Mouse (Mus musculus) megakaryocyte, embryonic 14.5 days (primary cell): Measurements from ENCODE around the gene Epop.

ENCODE experiments used
- FLI1 ChIP-seq: IDR thresholded peaks from 2 replicates; pipeline ENCODE4 v1.6.1; 2012; ENCODE audit warnings: low read length, inconsistent platforms, mixed read lengths
- GATA1 ChIP-seq: IDR thresholded peaks from 3 replicates; pipeline ENCODE4 v1.6.1; 2012; ENCODE audit warnings: mixed read lengths, low read length, inconsistent platforms, borderline replicate concordance

DNA sequence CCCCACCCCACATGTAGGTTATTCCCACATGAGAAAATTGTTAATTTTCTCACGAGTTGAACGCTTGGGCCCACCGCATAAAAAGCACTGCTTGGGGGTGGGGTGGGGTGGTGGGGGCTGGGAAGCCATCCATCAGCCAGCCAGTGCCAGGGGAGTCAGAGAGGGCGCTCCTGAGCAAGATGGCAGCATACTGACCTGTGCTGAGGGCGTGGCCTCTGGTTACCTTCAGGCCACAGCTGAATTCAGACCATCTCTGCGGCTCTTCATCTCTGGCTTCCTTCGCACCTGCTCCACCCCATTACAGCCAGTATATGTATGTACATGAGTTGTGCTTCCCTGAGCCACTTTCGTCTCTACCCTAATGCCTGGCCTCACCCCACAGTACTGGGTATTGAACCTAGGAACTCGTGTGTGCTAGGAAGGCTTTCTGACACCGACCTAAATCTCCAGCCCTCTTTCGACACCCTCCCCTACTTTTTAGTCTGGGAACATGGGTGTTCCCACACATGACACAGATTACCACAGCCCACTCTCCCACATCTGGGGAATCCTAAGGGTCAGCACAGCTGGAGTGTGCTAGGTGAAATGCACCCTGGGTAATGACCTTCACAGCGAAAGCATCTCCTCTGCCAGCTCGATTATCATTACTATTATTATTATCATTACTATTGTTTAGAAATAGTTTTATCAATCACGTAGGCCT lies 26.9 kb upstream of the Epop start:
- TF ChIP-seq GATA1 (no peak), FLI1 (no peak)
